Mouse (Mus musculus): ENCODE data around the gene Taf8. TPM values are rescaled to one million over a fixed set of nuclear protein-coding genes. Genes with fewer than 3 reads are reported as not detected.
A peak's percentile ranks its signal among the peaks of the same experiment; 100 is the strongest.

Gene Taf8
- polyA plus RNA-seq, 1 experiment from 2014 or later = 21.4 TPM

GRCm38 (mm10) chr17:47472435-47473350 lies 29.4 kb downstream of the Taf8 start:
- H3K9me3 ChIP-seq (replicated peaks; ENCODE audit: low read length) = no peaks in the 10 kb centered on the region
- 20% methylated on average over 15 of the region's 15 CpGs for WGBS
- H3K4me3 ChIP-seq (replicated peaks; ENCODE audit: low read depth, low read length) = no peak overlapping the region
- H3K27ac ChIP-seq = peak overlapping the region; percentile 19; the same call in 1 of the 2 replicates
- DNase-seq (ENCODE audit: low spot score) (peak; percentile 84), ATAC-seq (replicated peaks; ENCODE audit: low FRiP score, low read depth) (no peak)
- peaks cover 4% of the 10 kb centered on the region for H3K4me1 ChIP-seq (replicated peaks; ENCODE audit: insufficient read depth, low read length)
- H3K27me3 ChIP-seq (ENCODE audit: insufficient read depth, low read length) = no peaks in the 10 kb centered on the region
- H3K9ac ChIP-seq (ENCODE audit: low read depth, low read length) = no peak overlapping the region
- TF ChIP-seq CTCF (IDR thresholded peaks at IDR 0.05; ENCODE audit: low read depth) = no peak
- H3K4me2 ChIP-seq (ENCODE audit: low read length) = no peak overlapping the region
- H3K36me3 ChIP-seq (ENCODE audit: insufficient read depth, low read length) = no peaks in the 10 kb centered on the region

DNA sequence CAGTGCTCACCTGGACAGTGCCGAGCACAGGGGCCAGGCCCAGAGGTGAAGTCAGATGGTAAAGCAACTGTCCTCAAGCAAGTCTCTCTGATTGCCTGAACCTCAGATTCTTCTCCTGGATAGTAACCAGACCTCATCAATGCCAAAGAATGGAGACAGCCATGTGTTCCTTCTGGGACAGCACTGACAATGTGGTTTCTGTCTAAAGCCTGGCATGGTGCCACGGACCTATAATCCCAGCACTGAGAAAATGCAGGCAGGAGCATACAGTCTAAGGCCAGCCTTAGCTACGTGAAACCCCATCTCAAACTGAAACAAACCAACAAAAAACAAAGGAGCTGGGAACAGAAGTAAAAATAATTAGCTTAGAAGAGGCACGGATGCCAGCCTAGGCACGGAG lies 31.4 kb downstream of the Taf8 start:
- 77% methylated on average over 5 of the region's 5 CpGs for WGBS
- Histone ChIP-seq H3K9ac (ENCODE audit: low read depth, low read length) (no peak overlapping the region), H3K27me3 (ENCODE audit: insufficient read depth, low read length) (no peaks in the 10 kb centered on the region), H3K4me3 (replicated peaks; ENCODE audit: low read depth, low read length) (no peak overlapping the region), H3K36me3 (ENCODE audit: insufficient read depth, low read length) (no peaks in the 10 kb centered on the region), H3K4me1 (replicated peaks; ENCODE audit: insufficient read depth, low read length) (peaks cover 4% of the 10 kb centered on the region), H3K27ac (no peak overlapping the region), H3K4me2 (ENCODE audit: low read length) (no peak overlapping the region), H3K9me3 (replicated peaks; ENCODE audit: low read length) (no peaks in the 10 kb centered on the region)
- no peak for ATAC-seq (replicated peaks; ENCODE audit: low FRiP score, low read depth)
- DNase-seq (ENCODE audit: low spot score) = peak; percentile 49
- TF ChIP-seq CTCF (IDR thresholded peaks at IDR 0.05; ENCODE audit: low read depth) = no peak

GRCm38 (mm10) chr17:47470121-47470520 lies 32.0 kb downstream of the Taf8 start:
- no peaks in the 10 kb centered on the region for H3K27me3 ChIP-seq (ENCODE audit: insufficient read depth, low read length)
- H3K4me2 ChIP-seq (ENCODE audit: low read length) = no peak overlapping the region
- DNase-seq (ENCODE audit: low spot score) = no peak
- no peak for TF ChIP-seq CTCF (IDR thresholded peaks at IDR 0.05; ENCODE audit: low read depth)
- peaks cover 4% of the 10 kb centered on the region for H3K4me1 ChIP-seq (replicated peaks; ENCODE audit: insufficient read depth, low read length)
- no peaks in the 10 kb centered on the region for H3K9me3 ChIP-seq (replicated peaks; ENCODE audit: low read length)
- H3K9ac ChIP-seq (ENCODE audit: low read depth, low read length) = no peak overlapping the region
- no peak overlapping the region for H3K27ac ChIP-seq
- ATAC-seq (replicated peaks; ENCODE audit: low FRiP score, low read depth) = no peak
- 87% methylated on average over 4 of the region's 4 CpGs for WGBS
- no peak overlapping the region for H3K4me3 ChIP-seq (replicated peaks; ENCODE audit: low read depth, low read length)
- H3K36me3 ChIP-seq (ENCODE audit: insufficient read depth, low read length) = no peaks in the 10 kb centered on the region

GRCm38 (mm10) chr17:47469642-47470041 lies 32.5 kb downstream of the Taf8 start:
- no peaks in the 10 kb centered on the region for H3K27me3 ChIP-seq (ENCODE audit: insufficient read depth, low read length)
- no peak overlapping the region for H3K4me3 ChIP-seq (replicated peaks; ENCODE audit: low read depth, low read length)
- no peak for TF ChIP-seq CTCF (IDR thresholded peaks at IDR 0.05; ENCODE audit: low read depth)
- WGBS = 95% methylated on average over 4 of the region's 4 CpGs
- H3K9me3 ChIP-seq (replicated peaks; ENCODE audit: low read length) = no peaks in the 10 kb centered on the region
- no peaks in the 10 kb centered on the region for H3K36me3 ChIP-seq (ENCODE audit: insufficient read depth, low read length)
- no peak overlapping the region for H3K9ac ChIP-seq (ENCODE audit: low read depth, low read length)
- DNase-seq (ENCODE audit: low spot score) = no peak
- H3K4me2 ChIP-seq (ENCODE audit: low read length) = no peak overlapping the region
- H3K27ac ChIP-seq = no peak overlapping the region
- ATAC-seq (replicated peaks; ENCODE audit: low FRiP score, low read depth) = no peak
- peaks cover 4% of the 10 kb centered on the region for H3K4me1 ChIP-seq (replicated peaks; ENCODE audit: insufficient read depth, low read length)

DNA sequence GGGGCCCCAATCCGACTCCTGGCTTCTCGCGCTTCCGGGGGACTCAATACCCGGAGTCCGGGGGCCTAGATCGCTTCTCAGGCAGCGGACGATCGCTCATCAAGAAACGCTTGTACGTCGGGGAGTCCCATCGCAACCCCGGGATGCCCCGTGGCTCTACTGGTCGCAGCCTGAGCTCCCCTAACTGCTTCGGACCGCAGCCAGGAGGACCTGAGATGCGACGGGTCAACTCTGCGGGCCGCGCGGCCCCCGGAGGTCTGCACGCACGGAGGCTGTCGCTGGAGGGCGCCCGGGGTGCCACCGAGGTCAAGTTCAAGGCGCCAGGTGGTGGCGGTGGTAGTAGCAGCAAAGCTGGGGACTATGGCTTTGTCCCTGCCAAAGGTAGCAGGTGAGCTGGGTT lies 33.6 kb downstream of the Taf8 start:
- peak; percentile 30 for TF ChIP-seq CTCF (IDR thresholded peaks at IDR 0.05; ENCODE audit: low read depth)
- Histone ChIP-seq H3K27ac (no peak overlapping the region), H3K4me2 (ENCODE audit: low read length) (peak overlapping the region; percentile 51), H3K9me3 (replicated peaks; ENCODE audit: low read length) (no peaks in the 10 kb centered on the region), H3K27me3 (ENCODE audit: insufficient read depth, low read length) (no peaks in the 10 kb centered on the region), H3K4me1 (replicated peaks; ENCODE audit: insufficient read depth, low read length) (peaks cover 12% of the 10 kb centered on the region), H3K4me3 (replicated peaks; ENCODE audit: low read depth, low read length) (peak overlapping the region; percentile 23), H3K9ac (ENCODE audit: low read depth, low read length) (0 out of 2 replicates have a peak overlapping the region, but pooled peaks have one; percentile 40), H3K36me3 (ENCODE audit: insufficient read depth, low read length) (no peaks in the 10 kb centered on the region)
- DNase-seq (ENCODE audit: low spot score) = no peak
- no peak for ATAC-seq (replicated peaks; ENCODE audit: low FRiP score, low read depth)
- WGBS = 12% methylated on average over 34 of the region's 34 CpGs

GRCm38 (mm10) chr17:47468063-47468462 lies 34.0 kb downstream of the Taf8 start:
- TF ChIP-seq CTCF (IDR thresholded peaks at IDR 0.05; ENCODE audit: low read depth) = no peak
- no peak for ATAC-seq (replicated peaks; ENCODE audit: low FRiP score, low read depth)
- peak overlapping the region; percentile 23 for H3K4me3 ChIP-seq (replicated peaks; ENCODE audit: low read depth, low read length)
- 0 out of 2 replicates have a peak overlapping the region, but pooled peaks have one; percentile 40 for H3K9ac ChIP-seq (ENCODE audit: low read depth, low read length)
- H3K36me3 ChIP-seq (ENCODE audit: insufficient read depth, low read length) = no peaks in the 10 kb centered on the region
- H3K27ac ChIP-seq = no peak overlapping the region
- H3K4me1 ChIP-seq (replicated peaks; ENCODE audit: insufficient read depth, low read length) = peaks cover 12% of the 10 kb centered on the region
- peak overlapping the region; percentile 51 for H3K4me2 ChIP-seq (ENCODE audit: low read length)
- no peaks in the 10 kb centered on the region for H3K27me3 ChIP-seq (ENCODE audit: insufficient read depth, low read length)
- no peak for DNase-seq (ENCODE audit: low spot score)
- WGBS = 30% methylated on average over 11 of the region's 14 CpGs
- no peaks in the 10 kb centered on the region for H3K9me3 ChIP-seq (replicated peaks; ENCODE audit: low read length)

Data from kidney, postnatal 0 days (tissue).